Mouse (Mus musculus): ENCODE results near the gene Rbl2. TPM values are rescaled to one million over a fixed set of nuclear protein-coding genes. Genes with fewer than 3 reads are reported as not detected.

Gene Rbl2
- total RNA-seq (2012; rRNA removed) = 2.9 and 4.0 TPM in 2 replicates
- 1 to 10 TPM in 1 of 2 experiments, not detected in 1; 8.4 TPM for polyA plus RNA-seq (2012; ENCODE audit: insufficient read depth in 1 of 2, insufficient read length in 2 of 2, low read depth in 1 of 2, low replicate concordance in 2 of 2, missing spikeins in 1 of 2)

- no peaks in the 10 kb centered on the region for H3K9me3 ChIP-seq (replicated peaks; ENCODE audit: insufficient read depth, low read length)
- peaks cover 6% of the 10 kb centered on the region for H3K79me2 ChIP-seq (ENCODE audit: control insufficient read depth, insufficient read depth, low read length, poor library complexity)
- DNase-seq (ENCODE audit: low read depth, low spot score) = peak; percentile 95
- peak within 1 kb of the TSS; percentile 90 to 91 for H3K4me3 ChIP-seq (ENCODE audit: control insufficient read depth in 1 of 2, insufficient read depth in 1 of 2, low read depth in 2 of 2, low read length in 2 of 2)
- H3K36me3 ChIP-seq (ENCODE audit: control insufficient read depth in 1 of 2, insufficient read depth in 2 of 2, low read length in 2 of 2) = peaks cover 0 to 6% of the 10 kb centered on the region in 2 experiments; a peak in 1 of 4 replicates
- H3K9ac ChIP-seq (ENCODE audit: control insufficient read depth, low read depth, low read length, poor library complexity, severe bottlenecking) = peak within 1 kb of the TSS; percentile 89
- peaks cover 0 to 5% of the 10 kb centered on the region in 2 experiments; a peak in 2 of 4 replicates for H3K4me1 ChIP-seq (ENCODE audit: control insufficient read depth in 1 of 2, insufficient read depth in 2 of 2, low read length in 2 of 2)
- peak within 1 kb of the TSS; percentile 47 for H3K27ac ChIP-seq (ENCODE audit: control insufficient read depth, low read depth, low read length)
- H3K27me3 ChIP-seq (ENCODE audit: control insufficient read depth in 1 of 2, insufficient read depth in 2 of 2, low read length in 2 of 2) = no peaks in the 10 kb centered on the region
- no peak for TF ChIP-seq CHD2 (IDR thresholded peaks at IDR 0.05; ENCODE audit: low read length)
- no peak for TF ChIP-seq USF2 (IDR thresholded peaks at IDR 0.05; ENCODE audit: borderline replicate concordance in 1 of 2, insufficient read depth in 1 of 2, low read depth in 1 of 2, low read length in 2 of 2)
- TF ChIP-seq EP300 (IDR thresholded peaks at IDR 0.05; ENCODE audit: low read depth in 1 of 2, low read length in 2 of 2) = 0 out of 4 replicates have a peak, but pooled peaks of 1 of the 2 experiments have one; percentile 18
- no peak for TF ChIP-seq POLR2AphosphoS2 (IDR thresholded peaks at IDR 0.05; ENCODE audit: low read length)
- TF ChIP-seq TBP (IDR thresholded peaks at IDR 0.05; ENCODE audit: low read depth, low read length) = peak; percentile 41; the same call in 1 of the 2 replicates
- no peak for TF ChIP-seq TAL1 (IDR thresholded peaks at IDR 0.05; ENCODE audit: low read length)
- peak; percentile 95 for TF ChIP-seq KAT2A (conservative IDR thresholded peaks at IDR 0.05; ENCODE audit: low read depth, low read length)
- no peak for TF ChIP-seq RCOR1 (IDR thresholded peaks at IDR 0.05; ENCODE audit: low read depth, low read length)
- no peak for TF ChIP-seq JUND (IDR thresholded peaks at IDR 0.05; ENCODE audit: low read depth, low read length)
- 0 out of 4 replicates have a peak, but pooled peaks of 1 of the 2 experiments have one; percentile 19 for TF ChIP-seq POLR2A (IDR thresholded peaks at IDR 0.05; ENCODE audit: control insufficient read depth in 1 of 2, insufficient read depth in 1 of 2, low read depth in 1 of 2, low read length in 2 of 2, poor library complexity in 1 of 2)
- TF ChIP-seq BHLHE40 (IDR thresholded peaks at IDR 0.05; ENCODE audit: borderline replicate concordance, low read depth, low read length) = no peak
- TF ChIP-seq UBTF (IDR thresholded peaks at IDR 0.05; ENCODE audit: borderline replicate concordance, insufficient read depth, low read depth, low read length) = no peak
- TF ChIP-seq MAFK (IDR thresholded peaks at IDR 0.05; ENCODE audit: borderline replicate concordance, low read depth, low read length) = no peak
- no peak for TF ChIP-seq CTCF (IDR thresholded peaks at IDR 0.05 in 2 of 3, conservative IDR thresholded peaks at IDR 0.05 in 1 of 3; ENCODE audit: control insufficient read depth in 1 of 3, insufficient read depth in 1 of 3, low read depth in 2 of 3, low read length in 3 of 3, poor library complexity in 1 of 3, severe bottlenecking in 1 of 3)
- TF ChIP-seq GATA1 (IDR thresholded peaks at IDR 0.05; ENCODE audit: low read depth, low read length) = no peak
- no peak for TF ChIP-seq E2F4 (IDR thresholded peaks at IDR 0.05; ENCODE audit: borderline replicate concordance, low read depth, low read length)
- no peak for TF ChIP-seq CHD1 (IDR thresholded peaks at IDR 0.05; ENCODE audit: low read depth, low read length)
- no peak; the same call in 1 of the 2 replicates for TF ChIP-seq NELFE (IDR thresholded peaks at IDR 0.05; ENCODE audit: low read depth, low read length)
- no peak for TF ChIP-seq RAD21 (IDR thresholded peaks at IDR 0.05; ENCODE audit: low read depth, low read length)
- peak; percentile 98 for TF ChIP-seq HCFC1 (IDR thresholded peaks at IDR 0.05; ENCODE audit: low read depth, low read length)
- no peak for TF ChIP-seq MAZ (IDR thresholded peaks at IDR 0.05; ENCODE audit: low read depth, low read length)
- no peak for TF ChIP-seq ZC3H11A (IDR thresholded peaks at IDR 0.05; ENCODE audit: low read depth, low read length)
- no peak for TF ChIP-seq SMC3 (IDR thresholded peaks at IDR 0.05; ENCODE audit: low read depth, low read length)
- 0 out of 2 replicates have a peak, but pooled peaks have one; percentile 36 for TF ChIP-seq NRF1 (IDR thresholded peaks at IDR 0.05; ENCODE audit: insufficient read depth, low read depth, low read length, poor library complexity, severe bottlenecking)
- TF ChIP-seq MEF2A (IDR thresholded peaks at IDR 0.05; ENCODE audit: extremely low read depth, insufficient replicate concordance, low read depth, low read length, poor library complexity, severe bottlenecking) = no peak
- TF ChIP-seq TCF12 (IDR thresholded peaks at IDR 0.05; ENCODE audit: low read depth, low read length) = peak; percentile 66
- peak; percentile 74 for TF ChIP-seq MXI1 (IDR thresholded peaks at IDR 0.05; ENCODE audit: low read depth, low read length)
- TF ChIP-seq POLR2AphosphoS5 (IDR thresholded peaks at IDR 0.05; ENCODE audit: borderline replicate concordance, low read depth, low read length) = no peak
- no peak for TF ChIP-seq GABPA (IDR thresholded peaks at IDR 0.05; ENCODE audit: low read depth, low read length)
- TF ChIP-seq ZKSCAN1 (IDR thresholded peaks at IDR 0.05; ENCODE audit: low read depth, low read length) = no peak
- no peak for TF ChIP-seq ZMIZ1 (IDR thresholded peaks at IDR 0.05; ENCODE audit: low read depth, low read length)
- TF ChIP-seq ELF1 (IDR thresholded peaks at IDR 0.05; ENCODE audit: low read depth, low read length) = peak; percentile 85
- no peak for TF ChIP-seq MYC (IDR thresholded peaks at IDR 0.05; ENCODE audit: low read depth, low read length)
- peak; percentile 97 for TF ChIP-seq SIN3A (IDR thresholded peaks at IDR 0.05; ENCODE audit: low read length)
- no peak for TF ChIP-seq MAX (IDR thresholded peaks at IDR 0.05; ENCODE audit: low read length)
- TF ChIP-seq MYB (IDR thresholded peaks at IDR 0.05; ENCODE audit: low read depth, low read length) = no peak
- TF ChIP-seq USF1 (IDR thresholded peaks at IDR 0.05; ENCODE audit: low read depth, low read length) = 0 out of 2 replicates have a peak, but pooled peaks have one; percentile 9
These were observed at the start of gene Rbl2 for GRCm38 (mm10) chr8:91069834-91070233. Gene Rbl2, plus strand, starts transcription at chr8:91070057.
